In the genomic region with DNA sequence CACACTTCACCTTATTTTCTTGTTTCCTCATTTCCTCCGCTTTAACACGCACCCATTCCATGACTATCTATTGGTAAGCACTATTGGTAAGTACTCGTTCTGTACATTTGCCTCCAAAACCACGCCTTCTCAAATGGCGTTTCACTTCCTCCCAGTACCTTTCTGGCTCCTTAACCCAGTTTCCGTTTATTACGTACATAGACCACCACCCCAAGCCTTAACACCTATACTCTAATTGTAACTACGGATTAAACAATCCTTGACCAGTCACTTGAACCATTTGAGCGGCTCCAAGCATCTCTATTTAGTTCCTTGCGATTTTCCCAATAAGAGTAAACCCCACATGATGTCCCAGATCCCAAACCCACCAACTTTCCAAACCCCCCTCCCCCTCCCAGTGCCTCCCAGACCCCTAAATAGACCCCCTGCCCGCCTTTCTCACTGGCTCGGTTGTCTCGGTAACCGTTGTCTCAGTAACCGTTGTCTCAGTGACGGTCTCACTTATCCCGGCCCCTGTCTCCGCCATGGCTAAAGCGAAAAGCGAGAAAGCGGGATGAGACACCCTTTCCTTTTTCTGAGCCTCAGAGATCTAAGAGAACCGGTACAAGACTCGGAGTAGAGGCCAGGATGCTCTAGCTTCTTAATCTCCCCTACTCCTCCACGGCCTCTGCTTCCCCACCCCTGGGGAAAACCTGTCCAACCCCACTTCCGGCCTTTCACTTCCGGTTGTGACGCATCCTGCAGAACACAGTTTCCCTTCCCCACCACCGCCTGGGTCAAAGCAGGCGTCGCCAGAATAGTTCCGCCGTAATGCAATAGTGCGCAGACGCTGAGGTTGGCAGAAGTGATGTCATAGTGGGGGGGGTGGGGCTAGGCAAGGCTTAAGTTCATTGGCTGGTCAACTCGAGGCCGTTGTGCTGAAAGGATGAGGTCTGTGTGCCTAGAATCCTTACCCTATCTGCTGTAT, we compare ENCODE assay signal across 1 mouse cellular context.
TF ChIP-seq lines count a peak whose summit lies in the region.

Gene Ppp1r11, minus strand, starts transcription at position 761 of the 967 bp plus-strand sequence.

TF ChIP-seq in myocyte, 11 proteins besides CTCF, POLR2A, EP300 and RAD21 (continued from another document):
- TF ChIP-seq POLR2AphosphoS2 (IDR thresholded peaks at IDR 0.05; ENCODE audit: insufficient read length, low read depth): peak; percentile 48
